Mouse (Mus musculus): ENCODE data around the gene Slc39a2. TPM values are rescaled to one million over a fixed set of nuclear protein-coding genes. Genes with fewer than 3 reads are reported as not detected.

Gene Slc39a2
- polyA plus RNA-seq, 1 experiment = 0.81 TPM

GRCm38 (mm10) chr14:51902806-51903710 lies 10.4 kb downstream of the Slc39a2 start:
- Histone ChIP-seq H3K4me3 (ENCODE audit: extremely low read depth, insufficient read depth, insufficient read length) (no peak overlapping the region), H3K36me3 (ENCODE audit: control insufficient read depth, insufficient read depth, low read length) (no peaks in the 10 kb centered on the region), H3K4me1 (ENCODE audit: control insufficient read depth, insufficient read depth, insufficient read length) (no peaks in the 10 kb centered on the region), H3K27ac (ENCODE audit: insufficient read depth, low read length) (no peak overlapping the region), H3K27me3 (ENCODE audit: control insufficient read depth, insufficient read depth, low read length) (no peaks in the 10 kb centered on the region)
- DNase-seq (ENCODE audit: low read depth in 1 of 2, low spot score in 2 of 2) = peak; percentile 26 to 65
- no peak for TF ChIP-seq POLR2A (IDR thresholded peaks at IDR 0.05; ENCODE audit: low read depth, low read length)
- TF ChIP-seq CTCF (IDR thresholded peaks at IDR 0.05; ENCODE audit: extremely low read depth, insufficient read depth, insufficient read length, insufficient replicate concordance) = peak; percentile 86; the same call in 1 of the 2 replicates
- WGBS = 65% methylated on average over 9 of the region's 9 CpGs

- Histone ChIP-seq H3K27ac (ENCODE audit: insufficient read depth, low read length) (no peak overlapping the region), H3K36me3 (ENCODE audit: control insufficient read depth, insufficient read depth, low read length) (no peaks in the 10 kb centered on the region), H3K4me3 (ENCODE audit: extremely low read depth, insufficient read depth, insufficient read length) (no peak overlapping the region), H3K27me3 (ENCODE audit: control insufficient read depth, insufficient read depth, low read length) (no peaks in the 10 kb centered on the region), H3K4me1 (ENCODE audit: control insufficient read depth, insufficient read depth, insufficient read length) (no peaks in the 10 kb centered on the region)
- 88% methylated on average over 9 of the region's 9 CpGs for WGBS
- no peak for DNase-seq (ENCODE audit: low read depth in 1 of 2, low spot score in 2 of 2)
- TF ChIP-seq POLR2A (IDR thresholded peaks at IDR 0.05; ENCODE audit: low read depth, low read length) = no peak
- no peak for TF ChIP-seq CTCF (IDR thresholded peaks at IDR 0.05; ENCODE audit: extremely low read depth, insufficient read depth, insufficient read length, insufficient replicate concordance)
Measured at GRCm38 (mm10) chr14:51903782-51904181, 11.1 kb downstream of the Slc39a2 start.

GRCm38 (mm10) chr14:51904706-51905105 lies 12.0 kb downstream of the Slc39a2 start:
- no peak for DNase-seq (ENCODE audit: low read depth in 1 of 2, low spot score in 2 of 2)
- Histone ChIP-seq H3K4me1 (ENCODE audit: control insufficient read depth, insufficient read depth, insufficient read length) (no peaks in the 10 kb centered on the region), H3K27ac (ENCODE audit: insufficient read depth, low read length) (no peak overlapping the region), H3K36me3 (ENCODE audit: control insufficient read depth, insufficient read depth, low read length) (no peaks in the 10 kb centered on the region), H3K4me3 (ENCODE audit: extremely low read depth, insufficient read depth, insufficient read length) (no peak overlapping the region), H3K27me3 (ENCODE audit: control insufficient read depth, insufficient read depth, low read length) (no peaks in the 10 kb centered on the region)
- 62% methylated on average over 7 of the region's 7 CpGs for WGBS
- TF ChIP-seq POLR2A (IDR thresholded peaks at IDR 0.05; ENCODE audit: low read depth, low read length) = no peak
- TF ChIP-seq CTCF (IDR thresholded peaks at IDR 0.05; ENCODE audit: extremely low read depth, insufficient read depth, insufficient read length, insufficient replicate concordance) = no peak

GRCm38 (mm10) chr14:51906102-51906501 lies 13.4 kb downstream of the Slc39a2 start:
- H3K27ac ChIP-seq (ENCODE audit: insufficient read depth, low read length) = no peak overlapping the region
- TF ChIP-seq POLR2A (IDR thresholded peaks at IDR 0.05; ENCODE audit: low read depth, low read length) (no peak), CTCF (IDR thresholded peaks at IDR 0.05; ENCODE audit: extremely low read depth, insufficient read depth, insufficient read length, insufficient replicate concordance) (no peak)
- H3K4me1 ChIP-seq (ENCODE audit: control insufficient read depth, insufficient read depth, insufficient read length) = no peaks in the 10 kb centered on the region
- DNase-seq (ENCODE audit: low read depth in 1 of 2, low spot score in 2 of 2) = no peak
- no peak overlapping the region for H3K4me3 ChIP-seq (ENCODE audit: extremely low read depth, insufficient read depth, insufficient read length)
- 91% methylated on average over 11 of the region's 11 CpGs for WGBS
- H3K36me3 ChIP-seq (ENCODE audit: control insufficient read depth, insufficient read depth, low read length) = no peaks in the 10 kb centered on the region
- H3K27me3 ChIP-seq (ENCODE audit: control insufficient read depth, insufficient read depth, low read length) = no peaks in the 10 kb centered on the region

- no peak for DNase-seq (ENCODE audit: low read depth in 1 of 2, low spot score in 2 of 2)
Measured at GRCm38 (mm10) chr14:51911301-51911700, 18.6 kb downstream of the Slc39a2 start.

GRCm38 (mm10) chr14:51912391-51913061 lies 19.8 kb downstream of the Slc39a2 start:
- no peak for TF ChIP-seq CTCF (IDR thresholded peaks at IDR 0.05; ENCODE audit: extremely low read depth, insufficient read depth, insufficient read length, insufficient replicate concordance)
- no peak for TF ChIP-seq POLR2A (IDR thresholded peaks at IDR 0.05; ENCODE audit: low read depth, low read length)
- DNase-seq (ENCODE audit: low read depth in 1 of 2, low spot score in 2 of 2) = no peak
- Histone ChIP-seq H3K4me3 (ENCODE audit: extremely low read depth, insufficient read depth, insufficient read length) (peak overlapping the region; percentile 66), H3K36me3 (ENCODE audit: control insufficient read depth, insufficient read depth, low read length) (no peaks in the 10 kb centered on the region), H3K27me3 (ENCODE audit: control insufficient read depth, insufficient read depth, low read length) (peaks cover 12% of the 10 kb centered on the region), H3K4me1 (ENCODE audit: control insufficient read depth, insufficient read depth, insufficient read length) (peaks cover 3% of the 10 kb centered on the region), H3K27ac (ENCODE audit: insufficient read depth, low read length) (no peak overlapping the region)
- WGBS = 29% methylated on average over 14 of the region's 14 CpGs

More at GRCm38 (mm10) chr14:51911301-51911700, 18.6 kb downstream of the Slc39a2 start:
- 85% methylated on average over 10 of the region's 10 CpGs for WGBS
- H3K27ac ChIP-seq (ENCODE audit: insufficient read depth, low read length) = no peak overlapping the region
- H3K27me3 ChIP-seq (ENCODE audit: control insufficient read depth, insufficient read depth, low read length) = peaks cover 12% of the 10 kb centered on the region
- no peaks in the 10 kb centered on the region for H3K36me3 ChIP-seq (ENCODE audit: control insufficient read depth, insufficient read depth, low read length)
- H3K4me1 ChIP-seq (ENCODE audit: control insufficient read depth, insufficient read depth, insufficient read length) = peaks cover 3% of the 10 kb centered on the region
- H3K4me3 ChIP-seq (ENCODE audit: extremely low read depth, insufficient read depth, insufficient read length) = no peak overlapping the region
- TF ChIP-seq CTCF (IDR thresholded peaks at IDR 0.05; ENCODE audit: extremely low read depth, insufficient read depth, insufficient read length, insufficient replicate concordance) (no peak), POLR2A (IDR thresholded peaks at IDR 0.05; ENCODE audit: low read depth, low read length) (no peak)
